Mouse (Mus musculus): Measurements from ENCODE around the gene Serpine1.

DNA sequence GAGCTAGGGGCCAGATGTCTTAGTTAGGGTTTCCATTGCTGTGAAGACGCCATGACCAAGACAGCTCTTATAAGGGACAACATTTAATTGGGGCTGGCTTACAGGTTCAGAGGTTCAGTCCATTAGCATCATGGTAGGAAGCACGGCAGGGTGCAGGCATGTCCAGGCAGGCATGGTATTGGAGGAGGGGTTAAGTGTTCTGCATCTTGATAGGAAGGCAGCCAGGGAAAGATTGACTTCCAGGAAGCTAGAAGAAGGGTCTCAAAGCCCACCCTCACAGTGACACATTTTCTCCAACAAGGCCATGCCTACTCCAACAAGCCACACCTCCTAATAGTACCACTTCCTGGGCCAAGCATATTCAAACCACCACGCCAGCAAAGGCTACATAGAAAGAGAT lies 13.7 kb upstream of the Serpine1 start:
- TF ChIP-seq GATA1 (IDR thresholded peaks at IDR 0.05; ENCODE audit: low read length) (no peak), TAL1 (IDR thresholded peaks at IDR 0.05; ENCODE audit: low read length) (no peak)

All from erythroblast, embryonic 14.5 days (primary cell).